Mouse (Mus musculus): ENCODE data around the gene Evx1.
"Not testable (repeated sequence)": the region's sequence is repeated elsewhere in the genome, so short reads cannot be mapped to it uniquely, and the experiment has no call there.

Gene Evx1

GRCm38 (mm10) chr6:52321826-52322315 lies 8.6 kb downstream of the Evx1 start:
- no peak for DNase-seq (ENCODE audit: low spot score in 2 of 2)

GRCm38 (mm10) chr6:52322721-52323215 lies 9.5 kb downstream of the Evx1 start:
- no peak for DNase-seq (ENCODE audit: low spot score in 2 of 2)

GRCm38 (mm10) chr6:52323292-52323691 lies 10.0 kb downstream of the Evx1 start:
- no peak for DNase-seq (ENCODE audit: low spot score in 2 of 2)

- DNase-seq (ENCODE audit: low spot score in 2 of 2): no peak
These were observed 10.8 kb downstream of the Evx1 start for GRCm38 (mm10) chr6:52324061-52324460.

GRCm38 (mm10) chr6:52346816-52347215 lies 33.5 kb downstream of the Evx1 start:
- not testable (repeated sequence) for DNase-seq (ENCODE audit: low spot score in 2 of 2)

GRCm38 (mm10) chr6:52366021-52366420 lies 52.7 kb downstream of the Evx1 start:
- no peak for DNase-seq (ENCODE audit: low spot score in 2 of 2)

GRCm38 (mm10) chr6:52366533-52366932 lies 53.2 kb downstream of the Evx1 start:
- no peak for DNase-seq (ENCODE audit: low spot score in 2 of 2)

- DNase-seq (ENCODE audit: low spot score in 2 of 2): no peak
These were observed 53.8 kb downstream of the Evx1 start for GRCm38 (mm10) chr6:52367067-52367466.
